Mouse (Mus musculus): ENCODE results near the gene Trappc3.
A peak's percentile ranks its signal among the peaks of the same experiment; 100 is the strongest.

Gene Trappc3

GRCm38 (mm10) chr4:126283582-126283981 is 21.5 kb downstream of the Trappc3 start:
- no peak for DNase-seq

- peak; percentile 47 for DNase-seq
Measured at GRCm38 (mm10) chr4:126286492-126286891, 24.4 kb downstream of the Trappc3 start, which contains the start of gene Col8a2. TSS of gene Col8a2 (plus strand) at chr4:126286793.

- no peak for DNase-seq
Measured at GRCm38 (mm10) chr4:126287302-126287995, 25.3 kb downstream of the Trappc3 start.

GRCm38 (mm10) chr4:126288085-126288666 is 26.1 kb downstream of the Trappc3 start:
- no peak for DNase-seq

- no peak for DNase-seq
Measured at GRCm38 (mm10) chr4:126290314-126290713, 28.2 kb downstream of the Trappc3 start.

- no peak for DNase-seq
Measured at GRCm38 (mm10) chr4:126291196-126291595, 29.1 kb downstream of the Trappc3 start.

GRCm38 (mm10) chr4:126295152-126295551 is 33.0 kb downstream of the Trappc3 start:
- no peak for DNase-seq

GRCm38 (mm10) chr4:126295937-126296336 is 33.8 kb downstream of the Trappc3 start:
- DNase-seq, result no peak

- DNase-seq, result peak; percentile 77
Measured at GRCm38 (mm10) chr4:126296617-126297101, 34.5 kb downstream of the Trappc3 start.

- DNase-seq, result no peak
Measured at GRCm38 (mm10) chr4:126300916-126301583, 38.9 kb downstream of the Trappc3 start.

- no peak for DNase-seq
Measured at GRCm38 (mm10) chr4:126301584-126302309, 39.6 kb downstream of the Trappc3 start.

- no peak for DNase-seq
Measured at GRCm38 (mm10) chr4:126303877-126304276, 41.8 kb downstream of the Trappc3 start.

GRCm38 (mm10) chr4:126305428-126305827 is 43.3 kb downstream of the Trappc3 start:
- DNase-seq, result no peak

- DNase-seq, result no peak
Measured at GRCm38 (mm10) chr4:126306058-126306457, 43.9 kb downstream of the Trappc3 start.

GRCm38 (mm10) chr4:126306827-126307226 is 44.7 kb downstream of the Trappc3 start:
- DNase-seq, result no peak

- peak; percentile 32 for DNase-seq
Measured at GRCm38 (mm10) chr4:126309211-126309921, 47.2 kb downstream of the Trappc3 start.

GRCm38 (mm10) chr4:126309922-126310309 is 47.8 kb downstream of the Trappc3 start:
- DNase-seq, result peak; percentile 92

- no peak for DNase-seq
Measured at GRCm38 (mm10) chr4:126310344-126310743, 48.2 kb downstream of the Trappc3 start.

GRCm38 (mm10) chr4:126311566-126312200 is 49.6 kb downstream of the Trappc3 start:
- DNase-seq, result no peak

GRCm38 (mm10) chr4:126313202-126313601 is 51.1 kb downstream of the Trappc3 start:
- no peak for DNase-seq

- no peak for DNase-seq
Measured at GRCm38 (mm10) chr4:126314393-126314792, 52.3 kb downstream of the Trappc3 start.

GRCm38 (mm10) chr4:126315931-126316330 is 53.8 kb downstream of the Trappc3 start:
- peak; percentile 39 for DNase-seq
